Mouse (Mus musculus): ENCODE measurements around the gene Gm40193. TPM values are rescaled to one million over a fixed set of nuclear protein-coding genes. Genes with fewer than 3 reads are reported as not detected.

The Gm40193 gene
- polyA plus RNA-seq, 1 experiment, result not detected

GRCm38 (mm10) chr11:70487816-70488215 is 44.9 kb downstream of the Gm40193 start:
- Histone ChIP-seq H3K4me1 (ENCODE audit: control insufficient read depth, insufficient read depth, low read length) (no peaks in the 10 kb centered on the region), H3K27ac (ENCODE audit: insufficient read depth, low read length) (no peak overlapping the region), H3K4me3 (ENCODE audit: insufficient read depth, low read length) (no peak overlapping the region)
- TF ChIP-seq POLR2A (IDR thresholded peaks at IDR 0.05; ENCODE audit: low read depth, low read length) (no peak), CTCF (IDR thresholded peaks at IDR 0.05; ENCODE audit: borderline replicate concordance, insufficient read depth, low read length) (no peak)

GRCm38 (mm10) chr11:70485498-70485897 is 47.2 kb downstream of the Gm40193 start:
- Histone ChIP-seq H3K4me1 (ENCODE audit: control insufficient read depth, insufficient read depth, low read length) (no peaks in the 10 kb centered on the region), H3K4me3 (ENCODE audit: insufficient read depth, low read length) (no peak overlapping the region), H3K27ac (ENCODE audit: insufficient read depth, low read length) (no peak overlapping the region)
- no peak for TF ChIP-seq CTCF (IDR thresholded peaks at IDR 0.05; ENCODE audit: borderline replicate concordance, insufficient read depth, low read length)
- TF ChIP-seq POLR2A (IDR thresholded peaks at IDR 0.05; ENCODE audit: low read depth, low read length), result no peak

Other genes starting within 250 kb of the Gm40193 start
- gene Alox12e, start 210.3 kb downstream of the Gm40193 start, polyA plus RNA-seq (2011; ENCODE audit: insufficient read length, low read depth, missing spikeins), result not detected in 2 replicates
- gene Alox15, start 180.9 kb downstream of the Gm40193 start, polyA plus RNA-seq (2011; ENCODE audit: insufficient read length, low read depth, missing spikeins), result not detected in 2 replicates
- 24.3 and 27.5 TPM in 2 replicates for gene Pelp1, start 122.9 kb downstream of the Gm40193 start, polyA plus RNA-seq (2011; ENCODE audit: insufficient read length, low read depth, missing spikeins)
- gene Arrb2, start 100.3 kb downstream of the Gm40193 start, polyA plus RNA-seq (2011; ENCODE audit: insufficient read length, low read depth, missing spikeins), result 9.1 and 10.1 TPM in 2 replicates
- gene Med11, start 81.0 kb downstream of the Gm40193 start, polyA plus RNA-seq (2011; ENCODE audit: insufficient read length, low read depth, missing spikeins), result 14.0 and 14.1 TPM in 2 replicates
- 0.19 and 0.20 TPM in 2 replicates for gene Zmynd15, start 73.5 kb downstream of the Gm40193 start, polyA plus RNA-seq (2011; ENCODE audit: insufficient read length, low read depth, missing spikeins)
- gene Cxcl16, start 73.0 kb downstream of the Gm40193 start, polyA plus RNA-seq (2011; ENCODE audit: insufficient read length, low read depth, missing spikeins), result 4.1 and 6.0 TPM in 2 replicates
- not detected in 2 replicates for gene Tm4sf5, start 27.7 kb downstream of the Gm40193 start, polyA plus RNA-seq (2011; ENCODE audit: insufficient read length, low read depth, missing spikeins)
- 0.79 TPM in 1 of 2 replicates, not detected in the other for gene Vmo1, start 18.3 kb downstream of the Gm40193 start, polyA plus RNA-seq (2011; ENCODE audit: insufficient read length, low read depth, missing spikeins)
- not detected in 2 replicates for gene Gltpd2, start 13.7 kb downstream of the Gm40193 start, polyA plus RNA-seq (2011; ENCODE audit: insufficient read length, low read depth, missing spikeins)
- gene Psmb6, start 7.6 kb downstream of the Gm40193 start, polyA plus RNA-seq (2011; ENCODE audit: insufficient read length, low read depth, missing spikeins), result 162 and 177 TPM in 2 replicates
- 19.7 and 23.3 TPM in 2 replicates for gene Pld2, start 7.1 kb upstream of the Gm40193 start, polyA plus RNA-seq (2011; ENCODE audit: insufficient read length, low read depth, missing spikeins)
- gene Mink1, start 29.9 kb upstream of the Gm40193 start, polyA plus RNA-seq (2011; ENCODE audit: insufficient read length, low read depth, missing spikeins), result 36.2 and 37.0 TPM in 2 replicates
- not detected in 2 replicates for gene 4930544D05Rik, start 82.9 kb upstream of the Gm40193 start, polyA plus RNA-seq (2011; ENCODE audit: insufficient read length, low read depth, missing spikeins)
- not detected in 2 replicates for gene Chrne, start 86.3 kb upstream of the Gm40193 start, polyA plus RNA-seq (2011; ENCODE audit: insufficient read length, low read depth, missing spikeins)
- not detected in 2 replicates for gene Gp1ba, start 106.2 kb upstream of the Gm40193 start, polyA plus RNA-seq (2011; ENCODE audit: insufficient read length, low read depth, missing spikeins)
- gene Rnf167, start 114.3 kb upstream of the Gm40193 start, polyA plus RNA-seq (2011; ENCODE audit: insufficient read length, low read depth, missing spikeins), result 14.9 and 19.5 TPM in 2 replicates
- gene Slc25a11, start 114.5 kb upstream of the Gm40193 start, polyA plus RNA-seq (2011; ENCODE audit: insufficient read length, low read depth, missing spikeins), result 75.9 and 81.1 TPM in 2 replicates
- gene Pfn1, start 121.7 kb upstream of the Gm40193 start, polyA plus RNA-seq (2011; ENCODE audit: insufficient read length, low read depth, missing spikeins), result 1,131 and 1,278 TPM in 2 replicates
- 15.6 and 31.0 TPM in 2 replicates for gene Eno3, start 124.3 kb upstream of the Gm40193 start, polyA plus RNA-seq (2011; ENCODE audit: insufficient read length, low read depth, missing spikeins)
- gene Spag7, start 136.5 kb upstream of the Gm40193 start, polyA plus RNA-seq (2011; ENCODE audit: insufficient read length, low read depth, missing spikeins), result 91.1 and 106 TPM in 2 replicates
- gene Camta2, start 155.2 kb upstream of the Gm40193 start, polyA plus RNA-seq (2011; ENCODE audit: insufficient read length, low read depth, missing spikeins), result 15.3 and 16.4 TPM in 2 replicates
- gene Inca1, start 167.2 kb upstream of the Gm40193 start, polyA plus RNA-seq (2011; ENCODE audit: insufficient read length, low read depth, missing spikeins), result 1.2 and 2.4 TPM in 2 replicates
- 88.5 and 112 TPM in 2 replicates for gene Kif1c, start 167.6 kb upstream of the Gm40193 start, polyA plus RNA-seq (2011; ENCODE audit: insufficient read length, low read depth, missing spikeins)
- 1.5 and 2.5 TPM in 2 replicates for gene Zfp3, start 231.3 kb upstream of the Gm40193 start, polyA plus RNA-seq (2011; ENCODE audit: insufficient read length, low read depth, missing spikeins)